Mouse (Mus musculus) embryo, embryonic 10 days (tissue): ENCODE data around the gene Spata13.

Experiments used
- DNase-seq: peaks from one replicate; pipeline ENCODE4 v3.0.0-alpha.2; 2015; ENCODE audit warnings: low spot score

The Spata13 gene

DNA sequence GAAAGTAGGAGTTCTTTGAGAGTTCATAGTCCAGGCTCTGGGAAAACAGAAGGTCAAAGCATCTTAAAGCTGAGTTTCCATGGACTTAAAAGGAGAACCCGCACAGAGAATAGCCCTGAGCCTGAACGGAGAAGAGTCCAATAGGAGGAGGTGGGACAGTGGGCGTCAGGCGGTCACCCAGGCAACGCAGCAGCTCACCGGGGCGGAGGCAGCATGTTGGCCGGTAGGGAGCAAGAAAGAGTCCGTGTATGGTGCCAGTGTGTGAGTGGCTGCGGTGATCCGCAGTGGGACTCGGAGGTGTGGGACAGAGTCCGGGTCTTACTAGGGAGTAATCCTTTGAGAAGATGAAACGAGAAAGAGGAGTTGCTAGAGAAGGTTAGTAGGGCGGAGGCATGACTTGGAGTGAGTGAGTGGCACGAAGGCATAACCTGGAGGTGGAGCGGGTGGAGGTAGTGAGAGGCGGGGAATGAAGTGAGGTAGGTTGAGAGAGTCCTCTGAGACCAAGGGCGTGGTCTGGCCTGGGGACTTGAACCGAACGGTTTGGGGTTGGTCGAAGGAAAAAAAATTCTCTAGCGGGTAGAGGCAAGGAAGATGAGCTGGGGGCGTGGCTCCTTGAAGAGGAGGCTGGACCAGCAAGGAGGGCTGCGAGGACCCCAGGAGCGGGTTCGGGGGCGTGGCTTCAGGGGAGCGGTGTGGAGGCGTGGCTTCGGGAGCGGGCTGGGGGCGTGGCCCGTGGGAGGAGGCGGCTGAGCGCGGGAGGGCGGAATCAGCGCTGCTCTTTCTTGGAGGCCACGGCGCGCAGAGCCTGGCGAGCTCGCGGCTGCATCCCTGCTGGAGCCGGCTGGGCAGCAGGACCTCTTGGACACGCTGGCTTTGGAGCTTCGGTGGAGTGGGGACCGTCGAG lies at the start of gene Spata13:
Gene Spata13, plus strand, starts transcription at position 41 of the 904 bp plus-strand sequence.
- peak; percentile 98 for DNase-seq

DNA sequence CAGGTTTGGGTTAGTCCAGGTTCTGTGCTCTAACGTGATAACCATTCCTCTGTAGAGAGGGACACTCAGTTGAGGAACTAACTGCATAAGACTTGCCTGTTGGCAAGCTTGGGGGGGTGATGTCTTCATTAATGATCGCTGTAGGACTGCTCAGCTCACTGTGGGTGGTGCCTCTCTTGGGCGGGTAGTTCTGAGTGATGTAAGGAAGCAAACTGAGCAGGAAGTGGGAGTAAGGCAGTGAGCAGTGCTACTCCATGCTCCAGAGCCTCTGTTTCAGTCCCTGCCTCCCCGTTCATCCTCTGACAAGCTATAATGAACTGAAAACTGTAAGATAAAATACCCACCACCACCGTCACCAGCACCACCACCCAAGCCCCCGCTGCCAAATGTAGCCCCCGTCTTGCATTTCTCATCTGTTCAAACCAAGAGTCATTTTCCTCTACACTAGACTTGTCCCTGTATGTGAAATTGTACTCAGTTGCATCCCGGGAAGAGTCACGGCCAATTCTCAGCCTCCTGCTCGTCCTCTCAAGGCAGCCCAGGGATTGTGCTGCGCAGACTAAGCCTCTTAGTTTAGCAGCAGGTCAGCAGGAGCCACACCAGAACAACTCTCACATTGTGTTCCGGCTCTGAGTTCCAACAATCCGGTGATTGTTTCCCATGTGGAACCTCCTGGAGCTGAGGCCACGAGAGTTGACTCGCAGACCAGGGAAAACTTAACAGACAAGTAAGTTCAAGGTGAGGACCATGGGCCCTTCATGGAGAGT lies 46.9 kb upstream of the Spata13 start:
- DNase-seq, result peak; percentile 51

DNA sequence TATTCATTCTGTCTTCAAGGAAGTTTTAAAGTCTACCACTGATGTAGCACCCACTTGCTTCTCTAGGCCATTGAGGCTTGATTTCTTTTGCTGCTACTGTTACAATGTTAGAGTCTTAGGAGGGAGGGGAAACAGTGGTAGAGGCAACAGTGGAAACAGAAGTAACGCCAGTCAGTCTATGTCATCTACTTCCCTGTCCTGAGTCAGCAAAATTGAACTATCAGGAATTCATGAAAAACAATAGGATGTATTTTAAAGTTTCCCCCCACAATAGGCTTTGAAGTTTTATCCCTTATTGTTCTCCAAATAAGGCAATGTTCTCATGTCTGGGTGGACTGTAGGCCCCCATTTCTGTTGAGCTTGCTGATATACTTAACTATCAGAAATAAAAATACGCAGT lies 44.8 kb upstream of the Spata13 start:
- no peak for DNase-seq

DNA sequence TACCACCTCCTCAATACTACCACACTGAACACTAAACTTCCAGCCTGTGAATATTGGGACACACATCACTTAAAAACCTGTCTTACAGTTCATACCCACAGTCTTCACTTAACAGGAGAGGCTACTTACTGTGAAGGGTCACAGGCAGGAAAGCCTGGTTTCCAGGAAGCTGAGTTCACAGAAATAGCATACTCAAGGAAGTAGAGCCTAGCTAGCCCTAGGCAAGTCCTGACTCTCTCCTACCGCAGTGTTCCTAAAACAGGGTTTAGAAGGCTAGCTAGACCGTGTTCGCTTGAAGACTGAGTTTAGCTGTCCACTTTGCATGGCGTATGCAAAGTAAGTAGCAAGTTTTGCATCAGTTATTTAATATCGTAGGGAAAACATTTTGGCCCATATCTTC lies 41.5 kb upstream of the Spata13 start:
- DNase-seq, result no peak

DNA sequence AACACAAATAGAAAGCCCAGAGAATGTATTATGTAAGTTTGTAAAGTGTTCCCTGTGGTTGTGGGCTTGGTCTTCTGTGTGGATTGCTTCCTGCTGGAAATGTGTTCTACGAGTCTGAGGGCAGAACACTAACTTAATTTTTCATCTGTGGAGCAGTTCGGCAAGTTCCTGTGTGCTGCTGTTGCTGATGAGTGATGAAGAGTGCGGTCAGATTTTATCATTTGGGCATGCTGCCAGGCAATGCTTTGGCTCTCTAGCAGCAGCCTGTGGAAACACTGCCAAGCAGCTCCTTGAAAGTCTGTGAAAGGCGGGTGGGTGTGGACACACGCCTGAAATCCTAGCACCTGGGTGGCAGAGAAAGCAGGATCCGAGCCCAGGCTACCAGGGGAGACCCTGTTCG lies 41.0 kb upstream of the Spata13 start:
- DNase-seq, result no peak

DNA sequence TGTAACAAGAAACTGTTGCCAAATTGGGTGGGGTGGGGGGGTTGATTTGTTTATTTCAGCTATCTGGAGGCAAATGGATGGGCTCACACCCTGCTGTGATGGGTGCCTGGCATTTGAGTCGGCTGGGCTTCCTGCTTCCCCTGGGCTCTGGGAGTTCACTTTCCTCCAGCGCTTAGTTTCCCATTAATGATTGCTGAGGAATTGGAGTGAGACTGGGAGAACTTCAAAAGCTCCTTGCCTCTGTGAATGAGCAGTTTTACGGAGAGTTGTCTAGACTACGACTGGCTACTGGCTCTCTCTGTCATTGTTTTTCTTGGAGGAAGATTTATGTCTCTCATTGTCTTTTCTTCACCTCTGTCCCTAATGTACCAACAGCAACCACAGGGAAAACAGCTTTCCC lies 36.2 kb upstream of the Spata13 start:
- peak; percentile 29 for DNase-seq

DNA sequence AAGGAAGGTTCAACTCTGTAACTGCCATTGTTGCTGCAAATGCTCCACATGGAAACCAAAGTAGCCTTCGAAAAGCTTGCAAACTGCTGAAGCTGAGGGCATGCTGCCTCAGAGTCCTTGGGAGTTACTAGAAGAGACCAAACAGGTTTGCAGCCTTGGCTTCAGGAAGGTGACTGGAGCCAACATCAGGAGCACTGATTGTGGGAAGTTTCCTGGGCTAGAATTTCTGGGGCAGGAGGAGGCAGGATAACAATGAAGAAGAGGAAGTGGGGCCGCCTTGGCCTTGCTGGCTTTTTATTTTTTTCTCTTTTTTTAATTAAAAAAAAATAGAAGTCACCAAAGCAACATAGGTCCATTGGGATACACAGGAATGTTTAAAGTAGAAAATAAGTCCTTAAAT lies 34.8 kb upstream of the Spata13 start:
- no peak for DNase-seq

DNA sequence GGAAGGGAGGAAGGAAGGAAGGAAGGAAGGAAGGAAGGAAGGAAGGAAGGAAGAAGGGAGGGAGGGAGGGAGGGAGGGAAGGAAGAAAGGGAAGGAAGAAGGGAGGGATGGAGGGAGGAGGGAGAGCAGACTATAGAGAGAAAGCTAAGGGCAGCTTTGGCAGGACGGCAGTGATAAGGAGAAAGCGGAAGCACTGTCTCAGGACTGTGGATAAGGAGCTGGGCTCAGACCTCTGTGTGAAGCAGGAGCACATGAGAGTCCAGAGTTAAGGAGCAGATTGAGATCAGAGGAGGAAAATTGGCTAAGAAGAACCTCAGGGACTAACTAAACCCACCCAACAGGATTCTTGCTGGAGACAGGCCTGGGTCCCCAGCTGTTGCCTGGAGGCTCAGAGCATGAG lies 28.2 kb upstream of the Spata13 start:
- no peak for DNase-seq

DNA sequence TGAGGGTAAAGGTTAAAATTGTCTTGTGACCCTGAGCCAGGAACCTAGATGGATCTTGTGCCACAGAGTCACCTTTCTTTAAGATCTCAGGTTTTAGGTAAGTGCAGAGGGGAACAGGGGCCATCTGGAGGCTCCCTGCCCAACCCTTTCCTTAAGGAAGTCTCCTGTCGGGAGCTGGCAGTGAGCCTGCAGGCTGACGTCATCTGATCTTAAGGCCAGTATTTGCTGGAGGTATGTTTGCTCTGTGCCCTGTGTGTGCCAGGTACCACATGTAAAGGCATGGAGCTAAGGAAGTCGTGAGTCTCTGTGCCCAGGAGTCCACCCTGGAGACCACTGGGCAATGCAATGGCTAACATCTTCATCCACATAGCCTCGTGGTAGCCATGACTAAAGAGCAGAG lies 27.6 kb upstream of the Spata13 start:
- DNase-seq, result no peak

DNA sequence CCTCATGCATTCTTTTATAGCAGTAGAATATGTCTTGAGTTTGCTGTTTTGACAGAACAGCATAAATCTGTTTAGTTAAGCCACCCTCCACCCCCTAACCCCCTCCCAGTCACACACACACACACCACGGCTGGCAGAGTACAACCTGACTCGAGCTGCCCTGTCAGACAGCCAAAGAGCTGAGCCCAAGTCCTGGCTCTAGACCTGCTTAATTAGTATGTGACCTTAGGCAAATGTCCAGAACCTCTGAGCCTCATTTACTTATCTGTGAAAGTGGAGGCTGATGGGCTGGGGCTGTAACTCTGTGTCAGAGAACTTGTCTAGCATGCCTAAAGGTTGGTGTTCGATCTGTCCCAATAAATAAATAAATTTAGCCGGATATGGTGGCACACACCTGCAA lies 26.1 kb upstream of the Spata13 start:
- no peak for DNase-seq

DNA sequence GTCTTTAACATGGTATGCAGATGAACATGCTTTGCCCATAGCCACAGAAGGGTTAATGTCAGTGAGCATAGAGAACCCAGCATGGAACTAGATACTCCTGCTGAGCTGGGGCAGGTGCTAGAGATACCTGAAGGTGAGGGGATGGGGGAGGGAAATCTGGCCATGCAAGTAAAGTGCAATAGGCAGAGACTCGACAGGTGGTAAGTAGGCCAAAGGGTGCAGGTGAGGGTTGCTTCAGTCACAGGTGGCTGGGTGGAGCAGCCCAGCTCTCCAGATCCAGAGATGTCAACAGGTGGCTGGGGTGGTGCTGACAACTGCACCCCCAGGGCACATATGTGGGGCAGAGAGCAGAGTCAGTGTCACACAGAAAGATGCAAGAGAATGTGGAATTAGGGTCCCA lies 24.6 kb upstream of the Spata13 start:
- DNase-seq, result no peak

DNA sequence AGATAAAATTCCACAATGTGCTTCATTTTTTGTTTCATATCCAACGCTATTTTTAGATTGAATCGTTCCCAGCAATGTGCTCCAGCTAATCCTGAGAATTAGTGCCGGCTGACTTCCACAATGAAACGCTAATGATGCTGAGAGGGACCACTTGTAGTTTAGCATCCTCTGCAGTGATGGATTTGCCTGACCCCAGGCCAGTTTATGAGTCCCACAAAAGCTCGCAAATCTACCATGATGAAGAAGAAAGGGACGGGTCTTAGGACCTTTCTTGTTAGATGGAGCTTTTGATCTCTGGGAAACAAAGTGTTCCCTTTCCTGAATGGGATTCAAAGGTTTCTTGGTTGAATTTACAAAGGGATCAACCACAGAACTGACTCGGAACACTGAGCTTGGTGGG lies 21.1 kb upstream of the Spata13 start:
- peak; percentile 78 for DNase-seq

DNA sequence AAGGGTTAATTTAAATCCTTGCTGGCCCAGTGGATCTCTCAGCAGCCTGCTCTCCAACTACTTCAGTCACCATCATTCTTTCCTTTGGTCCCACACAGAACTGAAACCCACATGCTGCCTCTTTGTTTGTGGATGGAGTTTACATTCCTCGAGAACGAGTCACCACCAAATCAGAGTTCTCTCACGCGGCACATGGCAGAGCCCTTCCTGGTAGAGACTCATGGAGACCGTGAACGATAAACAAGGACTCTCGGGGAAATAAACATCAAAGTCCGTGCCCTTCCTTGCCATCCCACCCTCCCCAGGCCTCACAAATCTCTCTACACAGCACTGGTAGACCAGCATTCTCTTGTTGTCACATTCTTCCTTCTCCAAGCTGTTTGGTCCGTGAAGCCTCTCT lies 12.7 kb upstream of the Spata13 start:
- DNase-seq, result no peak

DNA sequence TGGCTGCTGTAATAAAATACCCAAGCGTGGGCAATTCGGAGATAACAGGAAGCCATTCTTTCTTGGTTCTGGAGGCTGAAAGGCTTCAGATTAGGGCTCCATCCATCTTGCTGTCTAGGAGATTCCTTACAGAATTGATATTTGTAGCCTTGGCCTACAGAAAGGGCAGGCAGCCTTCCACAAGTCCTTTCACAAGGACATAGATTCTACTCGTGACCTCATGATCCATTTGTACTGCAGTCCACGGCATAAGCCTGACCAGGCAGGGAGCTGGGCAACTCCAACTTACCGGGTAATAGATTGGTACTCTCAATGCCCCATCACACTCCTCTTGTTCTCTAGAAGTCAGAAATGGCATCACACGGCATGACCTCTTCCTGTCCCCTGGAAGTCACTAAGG lies 8.3 kb upstream of the Spata13 start:
- no peak for DNase-seq

DNA sequence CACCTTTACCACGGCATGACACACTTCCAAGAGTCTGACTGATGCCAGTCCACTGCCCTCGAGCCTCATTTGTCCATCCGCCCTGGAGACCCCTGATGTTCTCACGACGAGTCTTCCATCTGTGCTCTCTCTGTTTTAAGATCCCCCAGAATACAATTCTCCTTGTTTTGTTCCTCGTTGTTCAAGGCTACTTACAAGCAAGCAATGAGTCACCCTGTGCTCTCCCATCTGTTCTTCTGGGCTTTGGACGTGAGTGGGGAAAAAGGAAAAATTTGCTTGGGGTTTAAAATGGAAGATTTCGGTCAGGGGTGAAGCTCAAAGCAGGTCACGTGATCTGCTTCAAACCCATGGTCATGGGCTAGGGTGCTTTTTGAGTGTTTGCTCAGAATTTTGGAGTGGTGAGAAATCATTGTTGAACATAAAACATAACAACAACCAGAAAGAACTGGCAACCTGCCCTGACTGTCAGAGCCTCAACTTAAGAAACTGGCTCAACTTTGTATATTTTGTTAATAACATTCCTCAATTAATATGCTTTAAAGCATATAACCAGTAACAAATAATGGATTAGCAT lies 3.8 kb upstream of the Spata13 start:
- no peak for DNase-seq

DNA sequence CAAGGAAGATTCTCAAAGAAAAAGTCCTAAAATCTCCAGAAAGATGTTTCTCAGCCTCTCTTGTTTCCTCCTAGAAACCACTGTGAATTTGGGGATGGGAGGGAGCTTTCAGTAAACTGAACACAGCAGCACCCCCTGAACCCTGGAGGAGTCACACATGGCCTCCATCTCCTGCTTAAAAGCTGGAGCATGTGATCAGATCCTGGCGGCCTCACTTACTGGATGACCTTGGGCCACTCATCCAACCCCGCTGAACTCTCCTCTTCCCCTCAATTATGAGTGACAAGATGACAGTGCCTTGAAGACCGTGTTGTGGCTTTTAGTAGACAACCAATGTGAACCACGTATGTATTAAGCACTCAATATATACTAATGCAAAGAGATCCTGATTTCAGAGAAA lies 2.8 kb upstream of the Spata13 start:
- no peak for DNase-seq

DNA sequence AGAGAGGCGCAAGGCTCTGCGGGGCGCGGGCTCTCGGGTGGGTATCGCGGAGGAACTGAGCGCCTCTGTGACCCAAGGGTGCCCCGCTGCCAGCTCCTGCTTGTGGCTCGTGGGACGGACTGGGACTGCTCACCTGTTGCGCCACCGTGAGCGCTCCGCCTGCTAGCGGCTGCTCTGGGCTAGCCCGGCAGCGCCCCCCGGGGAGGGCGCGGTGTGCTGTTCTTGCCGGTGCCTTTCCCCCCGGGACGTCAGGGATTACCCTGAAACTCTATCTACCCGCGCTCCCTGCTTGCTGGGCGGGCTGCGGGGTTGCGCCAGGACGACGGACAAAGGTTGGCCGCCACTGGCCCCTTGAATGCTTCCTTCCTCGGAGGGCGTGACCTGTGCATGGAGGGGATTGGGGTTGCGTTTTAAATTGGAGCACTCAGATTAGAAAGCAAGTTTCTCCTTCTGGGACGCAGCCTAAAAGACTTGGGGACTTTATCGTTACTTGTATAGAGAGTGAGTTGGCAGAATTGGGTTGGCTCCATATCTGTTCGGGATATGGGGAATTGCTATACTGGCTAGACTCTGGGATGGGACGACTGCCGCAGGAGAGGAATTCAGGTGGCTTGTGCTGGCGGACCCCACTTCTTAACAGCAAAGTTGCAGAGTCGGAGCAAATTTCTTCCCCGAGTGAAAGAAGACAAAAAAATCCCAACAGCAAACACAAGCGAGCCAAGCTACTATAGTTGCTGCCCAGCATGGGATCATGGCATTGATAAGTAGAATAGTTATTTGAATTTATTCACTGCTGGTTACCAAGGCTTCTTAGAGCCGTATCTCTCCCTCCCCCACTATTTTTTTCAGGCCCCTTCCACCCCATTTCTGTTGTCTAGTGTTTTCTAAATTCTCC lies 1.3 kb downstream of the Spata13 start:
- DNase-seq, result peak; percentile 72

DNA sequence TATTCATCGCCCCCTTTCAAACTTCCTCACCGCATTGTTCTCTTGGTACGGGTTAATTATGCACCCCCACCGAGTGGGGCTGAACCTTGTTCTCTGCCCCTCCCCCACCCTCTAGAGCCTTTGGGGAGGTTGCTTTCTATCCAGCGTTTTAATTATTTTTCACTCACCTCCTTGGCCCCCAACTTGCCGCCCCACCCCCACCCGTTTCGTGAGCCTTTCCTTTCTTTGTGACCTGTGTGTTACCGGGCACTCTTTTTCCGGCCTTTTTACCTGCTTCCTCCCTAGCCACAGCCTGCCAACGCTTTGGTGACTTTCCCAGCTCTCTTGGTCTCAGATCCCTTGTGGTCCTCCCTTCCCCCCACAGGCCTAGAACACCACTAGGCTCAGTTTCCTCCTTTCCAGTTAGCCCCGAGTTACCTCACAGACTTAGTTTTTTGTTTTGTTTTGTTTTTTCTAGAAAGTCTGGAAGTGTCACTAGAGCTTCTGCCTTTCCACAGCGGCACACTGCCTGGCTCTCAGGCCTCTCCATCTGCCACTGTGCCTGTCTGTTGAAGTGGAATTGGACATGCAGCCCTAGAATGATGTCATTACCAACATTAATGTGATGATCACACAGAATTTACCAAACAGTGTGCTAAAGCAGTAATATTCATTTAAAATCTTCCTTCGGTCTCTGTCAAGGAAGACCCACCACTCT lies 2.3 kb downstream of the Spata13 start:
- DNase-seq, result peak; percentile 66

DNA sequence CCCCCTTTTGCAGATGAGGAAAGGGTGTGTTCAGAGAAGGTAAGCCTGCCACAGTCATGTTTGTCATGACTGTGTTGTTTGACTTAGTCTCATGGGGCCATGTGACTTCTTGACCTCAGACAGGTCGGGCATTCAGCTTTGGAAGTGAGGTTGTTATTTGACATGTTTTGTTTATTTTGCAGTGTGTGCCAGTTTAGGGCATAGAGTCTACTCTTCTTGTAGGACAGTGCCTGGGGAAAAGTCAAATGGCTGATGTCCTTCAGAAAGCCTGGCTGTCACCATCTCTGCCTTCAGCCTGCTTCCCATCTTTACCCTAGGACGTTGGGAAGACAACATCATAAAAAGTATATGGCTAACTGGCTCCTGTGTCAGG lies 2.8 kb downstream of the Spata13 start:
- no peak for DNase-seq

DNA sequence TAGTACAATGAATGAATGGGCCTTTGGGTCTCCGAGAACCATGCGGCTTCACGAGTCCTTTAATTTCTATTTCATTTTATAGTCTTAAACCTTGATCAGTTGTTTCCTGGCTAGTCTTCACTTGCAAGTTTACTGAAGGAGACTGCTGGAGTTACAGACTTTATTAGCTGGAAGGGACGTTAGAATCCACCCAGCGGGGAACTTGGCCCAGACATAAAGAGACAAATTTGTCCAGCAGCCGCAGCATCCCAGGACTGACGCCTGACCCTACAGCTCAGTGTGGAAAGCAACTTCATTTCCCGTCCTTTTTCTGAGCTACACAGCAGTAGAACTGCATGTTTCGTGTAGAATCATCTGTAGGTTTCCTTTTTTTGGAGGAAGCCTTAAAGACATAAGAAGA lies 3.2 kb downstream of the Spata13 start:
- DNase-seq, result no peak

DNA sequence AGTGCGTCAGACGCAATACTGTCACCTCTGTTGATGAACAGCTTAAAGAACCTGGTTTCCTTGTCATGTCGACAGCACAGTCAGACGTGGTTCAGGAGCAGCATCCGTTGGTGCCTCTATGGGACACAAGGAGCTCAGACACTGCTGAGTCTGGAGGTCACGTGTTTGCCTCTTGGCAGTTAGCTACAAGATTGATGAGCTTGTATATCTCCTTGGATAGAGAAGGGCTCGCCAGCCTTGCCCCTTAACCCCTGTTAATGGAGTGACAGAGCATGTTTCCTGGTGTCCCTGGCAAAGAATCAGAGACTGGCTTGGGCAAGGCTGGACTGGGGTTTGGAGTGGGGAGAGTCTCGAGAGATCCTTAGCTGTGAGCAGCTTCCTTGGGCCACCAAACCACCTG lies 4.4 kb downstream of the Spata13 start:
- peak; percentile 71 for DNase-seq
